Mouse (Mus musculus): ENCODE measurements around the gene Sh3bgrl2.

Sh3bgrl2 gene

GRCm38 (mm10) chr9:83589680-83590467, 41.7 kb downstream of the Sh3bgrl2 start:
- 72% methylated on average over 14 of the region's 14 CpGs for WGBS

- WGBS, result 76% methylated on average over 10 of the region's 10 CpGs
Observed at GRCm38 (mm10) chr9:83591848-83592456, 43.8 kb downstream of the Sh3bgrl2 start.

- whole genome bisulfite sequencing, result 95% methylated on average over 5 of the region's 5 CpGs
Observed at GRCm38 (mm10) chr9:83593811-83594210, 45.7 kb downstream of the Sh3bgrl2 start.

GRCm38 (mm10) chr9:83596132-83596531, 48.0 kb downstream of the Sh3bgrl2 start:
- WGBS, result 45% methylated on average over 6 of the region's 6 CpGs

- 64% methylated on average over 13 of the region's 13 CpGs for WGBS
Observed at GRCm38 (mm10) chr9:83596646-83597481, 48.7 kb downstream of the Sh3bgrl2 start.

- WGBS, result 31% methylated on average over 7 of the region's 7 CpGs
Observed at GRCm38 (mm10) chr9:83598047-83598446, 49.9 kb downstream of the Sh3bgrl2 start.

- 38% methylated on average over 6 of the region's 6 CpGs for WGBS
Observed at GRCm38 (mm10) chr9:83599505-83599904, 51.4 kb downstream of the Sh3bgrl2 start.

GRCm38 (mm10) chr9:83600286-83601048, 52.3 kb downstream of the Sh3bgrl2 start:
- WGBS, result 62% methylated on average over 10 of the region's 10 CpGs

GRCm38 (mm10) chr9:83602176-83602770, 54.1 kb downstream of the Sh3bgrl2 start:
- WGBS, result 82% methylated on average over 6 of the region's 6 CpGs

- 81% methylated on average over 2 of the region's 2 CpGs for WGBS
Observed at GRCm38 (mm10) chr9:83603159-83603558, 55.0 kb downstream of the Sh3bgrl2 start.

- WGBS, result 73% methylated on average over 8 of the region's 8 CpGs
Observed at GRCm38 (mm10) chr9:83605886-83606640, 57.9 kb downstream of the Sh3bgrl2 start.

GRCm38 (mm10) chr9:83608135-83608534, 60.0 kb downstream of the Sh3bgrl2 start:
- WGBS, result 32% methylated on average over 1 of the region's 1 CpGs

- WGBS, result 26% methylated on average over 9 of the region's 9 CpGs
Observed at GRCm38 (mm10) chr9:83609422-83610297, 61.5 kb downstream of the Sh3bgrl2 start.

GRCm38 (mm10) chr9:83615912-83616585, 67.9 kb downstream of the Sh3bgrl2 start:
- WGBS, result 64% methylated on average over 6 of the region's 6 CpGs

GRCm38 (mm10) chr9:83616586-83617081, 68.5 kb downstream of the Sh3bgrl2 start:
- 55% methylated on average over 7 of the region's 7 CpGs for WGBS

- 81% methylated on average over 6 of the region's 6 CpGs for WGBS
Observed at GRCm38 (mm10) chr9:83623455-83623854, 75.3 kb downstream of the Sh3bgrl2 start.

GRCm38 (mm10) chr9:83624193-83624592, 76.1 kb downstream of the Sh3bgrl2 start:
- WGBS, result 59% methylated on average over 5 of the region's 5 CpGs

GRCm38 (mm10) chr9:83625085-83625484, 77.0 kb downstream of the Sh3bgrl2 start:
- WGBS, result 57% methylated on average over 5 of the region's 5 CpGs

Data from cerebral cortex, adult 2 months (tissue).